ENCODE assay signal across 19 mouse cellular contexts in genomic region chr10:51463800-51464199, GRCm38 (mm10). TPM values are rescaled to one million over a fixed set of nuclear protein-coding genes. Genes with fewer than 3 reads are reported as not detected.
"Had no signal": no experiment of that assay in that cellular context is flagged by ENCODE, and none has a peak within 500 bp of the region (broad histone marks: within the 10 kb centered on the region; RNA-seq: fewer than 3 reads in every experiment).

No protein-coding gene starts in this region.

RNA-seq across cellular contexts. Expression of gene Gm49339, which starts 16.6 kb away (rescaled TPM):
- total RNA-seq: left cerebral cortex, postnatal 10 days; left cerebral cortex, postnatal 14 days; left cerebral cortex, postnatal 25 days; left cerebral cortex, postnatal 36 days; left cerebral cortex, postnatal 4 days; megakaryocyte-erythroid progenitor cell, adult 5-6 weeks had no signal
- polyA plus RNA-seq: limb, embryonic 12.5 days; liver, embryonic 11.5 days; liver, embryonic 12.5 days; midbrain, embryonic 10.5 days; midbrain, embryonic 12.5 days; midbrain, embryonic 13.5 days; midbrain, embryonic 16.5 days; midbrain, postnatal 0 days; myocyte; neural tube, embryonic 12.5 days; neural tube, embryonic 13.5 days had no signal

RNA-seq across cellular contexts. Expression of gene Lilr4b, which starts 16.6 kb away (rescaled TPM):
- total RNA-seq: left cerebral cortex, postnatal 10 days had no signal
- polyA plus RNA-seq: limb, embryonic 11.5 days; midbrain, embryonic 10.5 days; midbrain, embryonic 12.5 days; myocyte; neural tube, embryonic 11.5 days; neural tube, embryonic 12.5 days had no signal

RNA-seq across cellular contexts. Expression of gene Lilrb4a, which starts 27.0 kb away (rescaled TPM):
- polyA plus RNA-seq: myocyte had no signal
